Mouse (Mus musculus) naive thymus-derived CD4-positive, alpha-beta T cell, adult 5 months (primary cell): Measurements from ENCODE around the gene Hmga1b. TPM values are rescaled to one million over a fixed set of nuclear protein-coding genes. Genes with fewer than 3 reads are reported as not detected.

ENCODE experiments used
- polyA plus RNA-seq: library from polyadenylated mRNA; unstranded; fragments of 100-300 nt; shearing (Covaris generic); gene quantifications from one replicate; pipeline ENCODE4 v1.2.1, GENCODE M21; 2017

Hmga1b gene
- polyA plus RNA-seq: 1.0 TPM

GRCm38 (mm10) chr11:120762672-120763041, at the start of gene Hmga1b:
Gene Hmga1b (plus strand): TSS chr11:120762794.

GRCm38 (mm10) chr11:120713580-120714518, 48.7 kb upstream of the Hmga1b start, which contains the start of the genes Cenpx and Lrrc45:
Gene Cenpx (minus strand): TSS chr11:120713738.
Gene Lrrc45 (plus strand): TSS chr11:120713925.

GRCm38 (mm10) chr11:120721124-120722066, 41.2 kb upstream of the Hmga1b start, which contains the start of gene Rac3:
Gene Rac3 (plus strand): TSS chr11:120721470.

GRCm38 (mm10) chr11:120727169-120727527, 35.4 kb upstream of the Hmga1b start, which contains the start of gene Dcxr:
Gene Dcxr (minus strand): TSS chr11:120727281.

GRCm38 (mm10) chr11:120731858-120732680, 30.5 kb upstream of the Hmga1b start, which contains the start of gene Cbr2:
Gene Cbr2 (minus strand): TSS chr11:120732114.

GRCm38 (mm10) chr11:120784064-120784791, 21.6 kb downstream of the Hmga1b start, which contains the start of the genes Rfng and Gps1:
Gene Rfng (minus strand): TSS chr11:120784207.
Gene Gps1 (plus strand): TSS chr11:120784272.

GRCm38 (mm10) chr11:120795756-120796613, 33.4 kb downstream of the Hmga1b start, which contains the start of gene Dus1l:
Gene Dus1l (minus strand): TSS chr11:120796403.

Other genes starting within 250 kb of the Hmga1b start
- not detected for gene Gcgr, start 232.1 kb upstream of the Hmga1b start, polyA plus RNA-seq
- 80.5 TPM for gene Mcrip1, start 213.1 kb upstream of the Hmga1b start, polyA plus RNA-seq
- not detected for gene Ppp1r27, start 211.7 kb upstream of the Hmga1b start, polyA plus RNA-seq
- gene P4hb, start 189.5 kb upstream of the Hmga1b start, polyA plus RNA-seq: 187 TPM
- gene Arhgdia, start 181.2 kb upstream of the Hmga1b start, polyA plus RNA-seq: 668 TPM
- 272 TPM for gene Alyref, start 164.4 kb upstream of the Hmga1b start, polyA plus RNA-seq
- gene Anapc11, start 164.4 kb upstream of the Hmga1b start, polyA plus RNA-seq: 79.1 TPM
- gene Npb, start 154.3 kb upstream of the Hmga1b start, polyA plus RNA-seq: not detected
- gene Pcyt2, start 144.9 kb upstream of the Hmga1b start, polyA plus RNA-seq: 242 TPM
- gene Sirt7, start 137.6 kb upstream of the Hmga1b start, polyA plus RNA-seq: 190 TPM
- 23.3 TPM for gene Mafg, start 129.2 kb upstream of the Hmga1b start, polyA plus RNA-seq
- 1.1 TPM for gene Pycr1, start 119.0 kb upstream of the Hmga1b start, polyA plus RNA-seq
- gene Myadml2, start 114.6 kb upstream of the Hmga1b start, polyA plus RNA-seq: not detected
- not detected for gene Notum, start 101.6 kb upstream of the Hmga1b start, polyA plus RNA-seq
- 141 TPM for gene Aspscr1, start 89.8 kb upstream of the Hmga1b start, polyA plus RNA-seq
- gene Cenpx, start 49.1 kb upstream of the Hmga1b start, polyA plus RNA-seq: 77.0 TPM
- 69.5 TPM for gene Lrrc45, start 48.9 kb upstream of the Hmga1b start, polyA plus RNA-seq
- gene Rac3, start 41.3 kb upstream of the Hmga1b start, polyA plus RNA-seq: 1.1 TPM
- gene Dcxr, start 35.5 kb upstream of the Hmga1b start, polyA plus RNA-seq: 0.66 TPM
- gene Cbr2, start 30.7 kb upstream of the Hmga1b start, polyA plus RNA-seq: not detected
- 32.5 TPM for gene Rfng, start 21.4 kb downstream of the Hmga1b start, polyA plus RNA-seq
- gene Gps1, start 21.5 kb downstream of the Hmga1b start, polyA plus RNA-seq: 115 TPM
- gene Dus1l, start 33.6 kb downstream of the Hmga1b start, polyA plus RNA-seq: 58.8 TPM
- gene Fasn, start 61.8 kb downstream of the Hmga1b start, polyA plus RNA-seq: 55.3 TPM
- 0.20 TPM for gene Ccdc57, start 170.1 kb downstream of the Hmga1b start, polyA plus RNA-seq
- 12.9 TPM for gene Slc16a3, start 185.7 kb downstream of the Hmga1b start, polyA plus RNA-seq
- 236 TPM for gene Csnk1d, start 228.5 kb downstream of the Hmga1b start, polyA plus RNA-seq